Mouse (Mus musculus) thymus, postnatal 4 days (tissue): ENCODE results near the gene Mgat2.

Experiments
- DNase-seq: peaks from one replicate; pipeline ENCODE4 v3.0.0; 2021

Mgat2 gene

DNA sequence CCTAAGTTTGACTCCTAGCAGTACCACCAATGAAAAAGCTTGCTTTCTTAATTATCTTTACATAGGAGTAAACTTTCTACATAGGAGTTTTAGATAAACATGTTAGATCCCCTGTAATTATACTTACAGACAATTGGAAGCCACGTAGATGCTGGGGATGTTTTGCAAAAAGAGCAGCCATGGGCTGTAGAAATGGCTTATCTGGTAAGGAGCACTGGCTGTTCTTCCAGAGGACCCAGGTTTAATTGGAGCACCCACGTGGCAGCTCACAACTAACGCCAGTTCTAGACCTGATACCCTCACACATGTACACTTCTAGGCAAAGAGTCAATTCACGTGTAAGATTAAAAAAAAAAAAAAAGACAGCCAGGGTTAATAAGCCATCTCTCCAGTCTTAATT lies 2.2 kb upstream of the Mgat2 start:
- no peak for DNase-seq

- DNase-seq, result no peak
These were observed 662 bp downstream of the Mgat2 start for GRCm38 (mm10) chr12:69184342-69185295.

DNA sequence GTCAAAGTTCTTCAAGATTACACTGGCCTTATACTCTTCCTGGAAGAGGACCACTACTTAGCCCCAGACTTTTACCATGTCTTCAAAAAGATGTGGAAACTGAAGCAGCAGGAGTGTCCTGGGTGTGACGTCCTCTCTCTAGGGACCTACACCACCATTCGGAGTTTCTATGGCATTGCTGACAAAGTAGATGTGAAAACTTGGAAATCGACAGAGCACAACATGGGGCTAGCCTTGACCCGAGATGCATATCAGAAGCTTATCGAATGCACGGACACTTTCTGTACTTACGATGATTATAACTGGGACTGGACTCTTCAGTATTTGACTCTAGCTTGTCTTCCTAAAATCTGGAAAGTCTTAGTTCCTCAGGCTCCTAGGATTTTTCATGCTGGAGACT lies 1.4 kb downstream of the Mgat2 start:
- DNase-seq, result no peak

DNA sequence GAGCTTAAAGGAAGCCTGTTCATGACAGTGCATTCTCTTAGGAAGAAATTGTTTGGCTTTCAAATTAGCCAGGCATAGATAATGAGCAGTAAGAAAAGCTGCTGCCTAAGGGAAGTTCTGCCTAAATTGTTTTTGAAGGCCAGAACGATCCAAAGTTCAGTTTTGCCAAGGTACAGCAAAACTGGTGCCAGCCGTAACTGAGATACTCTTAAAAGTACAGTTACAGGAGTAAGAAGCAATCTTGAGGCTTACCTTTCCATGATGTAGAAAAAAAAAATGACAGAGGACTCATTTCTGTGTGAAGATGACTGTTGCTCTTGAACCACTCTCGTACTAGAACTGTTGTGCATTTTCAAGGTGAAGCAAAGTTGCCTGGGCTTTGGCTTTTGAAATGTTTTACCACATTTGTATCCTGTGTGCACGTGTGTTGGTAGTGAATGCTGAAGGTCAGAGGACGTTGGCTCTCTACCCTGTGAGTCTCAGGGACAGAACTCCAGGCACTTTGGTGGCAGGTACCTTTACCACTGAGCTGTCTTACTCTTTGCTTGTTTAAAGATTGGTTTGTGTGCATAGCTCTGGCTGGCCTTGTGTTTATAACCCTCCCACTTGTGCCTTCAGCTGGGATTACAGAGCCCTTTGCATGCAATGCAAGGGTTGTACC lies 3.0 kb downstream of the Mgat2 start:
- no peak for DNase-seq

DNA sequence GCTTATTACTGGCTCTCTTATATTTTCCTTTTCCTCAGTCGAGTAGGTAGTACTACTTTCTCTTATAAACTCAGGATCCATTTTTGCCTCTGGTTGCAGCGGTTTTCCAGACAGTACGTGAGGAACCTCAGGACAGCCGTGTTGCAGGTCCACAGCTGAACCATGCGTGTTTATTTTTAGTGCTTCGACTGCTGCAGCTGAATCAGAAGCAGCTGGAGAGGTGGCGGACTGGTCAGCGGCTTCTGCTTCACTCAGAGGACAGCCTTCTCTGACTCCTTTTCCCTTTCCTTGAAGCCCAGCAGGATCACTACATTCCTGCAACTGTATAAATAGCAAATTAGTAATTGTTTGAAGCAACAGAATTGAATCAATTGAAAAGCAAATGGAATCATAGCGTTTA lies 6.1 kb downstream of the Mgat2 start:
- no peak for DNase-seq

DNA sequence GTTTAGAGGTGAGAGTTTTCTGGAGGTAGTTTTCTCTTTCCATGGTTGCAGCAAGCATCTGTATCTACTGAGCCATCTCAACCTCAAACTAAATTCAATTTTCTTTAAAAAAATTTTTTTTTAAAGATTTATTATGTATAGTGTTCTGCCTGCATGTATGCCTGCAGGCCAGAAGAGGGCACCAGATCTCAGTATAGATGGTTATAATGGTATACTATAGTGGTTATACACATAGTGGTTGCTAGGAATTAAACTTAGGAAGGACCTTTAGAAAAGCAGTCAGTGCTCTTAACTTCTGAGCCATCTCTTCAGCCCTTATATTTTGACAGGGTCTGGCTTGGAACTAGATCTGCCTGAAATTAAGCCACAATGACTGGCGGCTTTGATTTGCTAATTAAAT lies 6.6 kb downstream of the Mgat2 start:
- DNase-seq, result peak; percentile 48

DNA sequence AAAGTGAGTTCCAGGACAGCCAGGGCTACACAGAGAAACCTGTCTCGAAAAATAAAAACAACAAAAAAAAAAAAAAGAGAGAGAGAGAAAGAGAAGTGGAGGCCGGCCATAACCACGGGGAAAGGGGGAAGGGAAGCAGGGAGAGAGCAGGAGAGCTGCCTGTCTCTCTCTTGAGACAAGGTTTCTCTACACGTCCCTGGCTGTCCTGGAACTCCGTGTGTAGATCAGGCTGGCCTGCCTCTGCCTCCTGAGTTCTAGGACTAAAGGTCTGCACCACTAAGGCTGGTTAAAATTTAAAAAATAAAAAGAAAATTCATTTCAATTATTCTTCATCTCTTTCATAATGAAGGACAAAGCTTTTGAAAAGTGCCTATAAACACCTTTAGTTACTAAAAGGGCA lies 7.4 kb downstream of the Mgat2 start:
- no peak for DNase-seq

DNA sequence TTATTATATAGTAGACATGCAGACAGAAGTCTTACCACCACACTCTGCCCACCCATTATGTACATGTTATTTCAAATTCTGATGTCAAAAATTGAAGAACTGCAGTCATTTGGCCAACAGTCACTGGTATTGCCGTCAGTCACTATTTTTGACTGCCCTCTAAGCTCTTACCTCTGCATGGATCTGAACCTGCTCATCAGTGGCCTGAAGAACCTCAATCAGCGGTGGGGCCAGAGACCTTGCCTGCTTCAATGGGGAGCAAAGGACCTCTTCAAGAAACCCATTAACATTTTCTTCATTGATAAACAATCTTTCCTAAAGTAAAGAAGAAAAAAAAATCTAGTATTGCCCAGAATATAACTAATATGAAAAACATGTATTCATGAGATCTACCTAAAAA lies 8.7 kb downstream of the Mgat2 start:
- no peak for DNase-seq

DNA sequence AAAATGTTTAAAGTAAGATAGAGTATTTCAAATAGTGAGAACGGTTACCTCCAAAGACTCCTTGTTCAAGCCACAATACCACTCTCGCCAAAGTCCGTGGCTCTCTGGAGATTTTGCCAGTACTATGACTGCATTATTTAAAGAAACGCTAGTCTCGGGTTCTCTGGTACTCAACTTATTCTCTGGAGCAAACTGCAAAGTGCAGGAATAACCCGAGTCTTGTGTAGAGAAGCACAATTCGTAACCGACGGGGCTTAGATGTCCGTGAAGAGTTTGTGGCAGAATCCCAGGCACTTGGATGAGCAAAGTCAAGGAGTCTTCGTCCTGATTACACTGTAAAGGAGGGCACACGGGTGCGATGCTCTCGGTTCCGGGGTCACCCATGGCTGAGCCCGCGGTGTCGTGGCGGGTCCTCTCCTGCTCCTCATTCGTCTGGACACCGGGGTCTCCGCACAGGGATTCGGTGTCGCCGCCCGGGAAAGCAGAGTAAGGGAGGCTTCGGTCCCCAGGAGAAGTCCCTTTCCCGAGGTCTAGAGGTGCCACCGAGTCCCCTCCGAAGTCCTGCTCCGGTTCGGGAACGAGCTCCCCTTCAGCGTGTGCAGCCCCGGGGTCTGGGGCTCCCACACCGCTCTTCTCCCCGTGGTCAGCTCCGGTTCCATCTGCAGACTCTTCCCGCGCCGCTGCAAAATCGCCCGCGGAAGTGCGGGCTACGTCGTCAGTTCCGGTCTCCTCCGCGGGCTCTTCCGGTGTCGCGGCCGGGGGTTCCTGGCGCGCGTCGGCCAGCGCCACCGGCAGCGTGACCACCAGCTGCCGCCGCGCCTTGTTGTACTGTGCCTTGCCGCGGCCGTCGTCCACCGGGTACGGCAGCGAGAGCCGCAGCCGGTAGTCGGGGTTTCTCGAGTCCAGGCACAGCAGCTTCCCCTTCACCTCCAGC lies 12.8 kb downstream of the Mgat2 start, which contains the start of gene Gm49383:
Gene Gm49383, minus strand, starts transcription at position 661 of the 934 bp plus-strand sequence.
- DNase-seq, result peak; percentile 74

GRCm38 (mm10) chr12:69197378-69198163 lies 13.6 kb downstream of the Mgat2 start:
- peak; percentile 66 for DNase-seq

DNA sequence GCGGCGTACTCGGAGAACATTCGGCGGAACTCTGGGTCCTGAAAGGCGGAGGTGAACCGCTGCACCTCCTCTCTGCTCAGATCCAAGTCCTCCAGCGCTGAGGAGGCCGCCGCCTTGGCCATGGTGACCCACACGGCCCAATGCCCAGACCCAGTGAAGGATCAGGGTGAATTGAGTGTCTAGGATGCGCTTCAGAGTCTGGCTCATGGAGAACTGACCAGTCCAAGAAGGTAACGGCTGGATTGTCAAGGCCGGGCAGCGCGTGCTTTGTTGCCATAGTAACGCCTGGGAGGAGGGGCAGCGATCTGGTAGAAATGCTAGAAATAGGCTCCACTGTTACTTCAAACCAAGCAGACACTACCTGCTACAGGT lies 14.2 kb downstream of the Mgat2 start, which contains the start of gene Dnaaf2:
Gene Dnaaf2, minus strand, starts transcription at position 266 of the 372 bp plus-strand sequence.
- peak; percentile 69 for DNase-seq

DNA sequence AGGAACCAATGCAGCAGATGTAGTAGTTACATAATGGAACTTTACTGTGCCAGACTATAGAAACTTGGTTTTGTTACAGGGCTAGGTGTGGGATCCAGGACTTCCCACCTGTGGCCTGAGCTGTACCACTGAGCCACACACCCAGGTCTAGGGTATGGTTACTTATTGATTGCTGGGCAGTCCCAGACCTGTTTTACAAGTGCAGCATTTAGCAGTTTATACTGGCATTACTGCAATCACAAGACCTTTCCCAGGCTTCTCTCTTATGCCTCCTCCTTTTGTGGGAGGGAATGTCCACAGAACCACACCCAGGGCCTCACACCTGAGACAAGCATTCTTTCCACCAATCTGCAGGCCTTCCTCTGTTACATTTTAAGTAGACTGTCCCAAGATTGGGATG lies 15.0 kb downstream of the Mgat2 start:
- no peak for DNase-seq

- DNase-seq, result no peak
These were observed 20.3 kb downstream of the Mgat2 start, which contains the start of gene Gm49384 for GRCm38 (mm10) chr12:69204052-69204833. Gm49384 (minus strand) TSS chr12:69204267.

GRCm38 (mm10) chr12:69207396-69207795 lies 23.4 kb downstream of the Mgat2 start:
- DNase-seq, result no peak

DNA sequence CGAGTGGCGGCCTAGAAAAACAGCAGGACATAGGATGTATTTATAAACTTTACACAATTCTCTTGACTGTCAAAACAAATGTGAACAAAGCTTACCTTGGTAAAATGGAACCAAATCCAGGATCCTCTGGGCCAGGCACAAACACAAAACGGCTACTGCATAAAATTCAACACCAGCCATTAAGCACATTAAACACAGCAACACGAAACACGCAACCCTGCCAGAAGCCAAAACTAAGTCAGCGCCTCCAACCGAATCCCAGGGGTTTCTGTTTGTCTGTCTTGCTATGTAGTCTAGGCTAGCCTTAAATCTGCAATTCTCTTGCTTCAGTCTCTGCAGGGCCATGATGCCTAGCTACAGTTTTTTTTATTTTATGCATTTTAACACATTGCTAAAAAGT lies 24.0 kb downstream of the Mgat2 start:
- no peak for DNase-seq

GRCm38 (mm10) chr12:69208520-69208919 lies 24.6 kb downstream of the Mgat2 start:
- DNase-seq, result no peak

DNA sequence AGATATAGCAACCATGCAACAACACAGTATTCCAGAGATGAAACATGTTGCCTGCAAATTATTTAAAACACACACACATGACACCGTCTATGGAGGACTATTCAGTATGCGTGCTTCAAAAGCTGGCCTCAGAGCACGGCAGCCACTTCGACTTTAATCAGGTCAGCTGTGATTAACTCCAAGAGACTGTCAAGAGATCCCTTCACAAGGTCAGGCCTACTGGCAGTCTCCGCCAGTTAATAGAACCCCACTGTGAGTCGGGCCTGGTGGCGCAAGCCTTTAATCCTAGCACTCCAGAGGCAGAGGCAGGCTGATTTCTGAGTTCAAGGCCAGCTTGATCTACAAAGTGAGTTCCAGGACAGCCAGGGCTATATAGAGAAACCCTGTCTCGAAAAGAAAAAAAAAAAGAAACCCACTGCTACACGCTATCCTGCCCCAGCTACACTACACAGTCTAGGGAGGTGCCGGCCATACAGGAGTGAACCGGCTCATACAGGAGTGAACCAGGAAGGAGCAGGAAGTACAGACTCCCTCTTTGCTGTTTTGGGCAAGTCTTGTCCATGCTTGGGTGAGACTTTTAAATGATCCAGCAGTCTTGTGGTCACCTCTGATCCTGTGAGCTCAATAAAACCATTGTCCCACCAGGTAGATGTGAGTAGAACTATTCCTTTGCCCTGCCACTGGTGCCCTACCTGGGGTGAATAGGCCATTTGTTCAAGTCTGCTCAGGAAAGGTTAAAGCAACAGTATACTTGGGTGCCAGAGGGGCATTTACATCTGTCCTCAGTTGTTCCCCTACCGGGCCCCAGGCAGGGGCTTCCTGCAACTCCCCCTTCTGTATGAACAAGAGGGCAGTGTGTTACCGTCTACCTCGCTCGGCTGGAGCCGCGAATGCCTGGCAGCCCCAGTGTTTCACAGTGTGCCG lies 26.4 kb downstream of the Mgat2 start:
- DNase-seq, result no peak

GRCm38 (mm10) chr12:69211057-69211456 lies 27.1 kb downstream of the Mgat2 start:
- peak; percentile 47 for DNase-seq

DNA sequence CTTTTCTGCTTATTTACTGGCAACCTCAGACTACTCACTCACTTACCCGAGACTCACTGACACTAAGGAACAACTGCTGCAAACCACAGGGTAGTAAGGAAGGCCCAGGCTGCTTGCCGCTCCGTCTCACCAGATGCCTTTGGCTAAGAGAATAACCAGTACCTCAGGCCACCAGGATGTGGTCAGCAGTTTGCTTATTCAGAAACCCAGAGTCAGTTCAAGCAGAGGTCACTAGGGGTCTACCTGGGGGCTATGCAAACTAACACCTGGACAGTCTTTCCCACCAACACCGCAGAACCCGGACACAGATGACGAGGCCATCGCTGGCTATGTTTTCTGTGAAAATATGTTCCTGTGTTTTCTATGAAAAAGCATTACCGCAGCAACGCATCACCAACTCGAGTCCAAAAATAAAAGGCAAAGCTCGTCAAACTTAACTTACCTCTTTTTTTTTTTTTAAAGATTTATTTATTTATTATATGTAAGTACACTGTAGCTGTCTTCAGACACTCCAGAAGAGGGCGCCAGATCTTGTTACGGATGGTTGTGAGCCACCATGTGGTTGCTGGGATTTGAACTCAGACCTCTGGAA lies 29.3 kb downstream of the Mgat2 start:
- no peak for DNase-seq

DNA sequence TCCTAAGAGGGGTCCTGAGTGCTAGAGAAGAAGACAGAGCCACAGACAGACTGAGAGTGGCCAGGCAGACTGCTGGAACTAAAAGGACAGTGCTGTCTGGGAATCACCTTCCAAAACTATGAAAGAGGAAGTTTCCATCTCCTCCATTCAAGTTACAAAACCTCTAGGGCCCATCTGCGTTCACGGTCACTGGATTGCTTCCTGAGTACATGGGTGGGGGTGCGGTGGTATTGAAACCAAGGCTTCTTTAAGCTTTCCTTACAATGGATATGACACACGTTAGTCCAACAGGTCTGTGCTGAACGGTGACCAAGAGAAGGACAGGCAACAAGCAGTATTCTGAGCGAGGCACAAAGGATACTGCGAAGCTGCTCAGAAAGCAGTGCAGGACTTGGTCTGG lies 30.4 kb downstream of the Mgat2 start:
- no peak for DNase-seq
